Mouse (Mus musculus) midbrain, postnatal 0 days (tissue): Measurements from ENCODE around the gene Ntrk3. TPM values are rescaled to one million over a fixed set of nuclear protein-coding genes. Genes with fewer than 3 reads are reported as not detected.

Experiments
- ATAC-seq: fragments of 200-750 bp; cut with Nextera tagmentation; 2 replicates; pipeline ENCODE4 v1.8.0; 2017; ENCODE audit warnings: moderate number of reproducible peaks, mild to moderate bottlenecking, moderate TSS enrichment, moderate library complexity; ENCODE audit not compliant: low FRiP score
- DNase-seq: peaks from one replicate; pipeline ENCODE4 v3.0.0-alpha.2; 2015; ENCODE audit warnings: low spot score
- H3K27ac ChIP-seq: fragments of 300-500 bp; sonication (generic); 2 replicates; pipeline ENCODE4 v1.5.1; 2014; ENCODE audit warnings: low read depth, mild to moderate bottlenecking, low read length, mixed read lengths
- H3K27me3 ChIP-seq: fragments of 300-500 bp; sonication (generic); 2 replicates; pipeline ENCODE4 v1.6.1; 2014; ENCODE audit warnings: low read length, control low read depth, mixed read lengths; ENCODE audit not compliant: insufficient read depth
- H3K36me3 ChIP-seq: fragments of 300-500 bp; sonication (generic); 2 replicates; pipeline ENCODE4 v1.6.1; 2014; ENCODE audit warnings: low read length, control low read depth, mixed read lengths; ENCODE audit not compliant: insufficient read depth
- H3K4me1 ChIP-seq: fragments of 300-500 bp; sonication (generic); 2 replicates; pipeline ENCODE4 v1.6.1; 2014; ENCODE audit warnings: mild to moderate bottlenecking, control low read depth, antibody characterized with exemption, low read length, mixed read lengths; ENCODE audit not compliant: insufficient read depth
- H3K4me2 ChIP-seq: fragments of 300-500 bp; sonication (generic); 2 replicates; pipeline ENCODE4 v1.6.1; 2014; ENCODE audit warnings: low read depth, mild to moderate bottlenecking, low read length, mixed read lengths; ENCODE audit not compliant: poor library complexity, severe bottlenecking
- H3K4me3 ChIP-seq: fragments of 300-500 bp; sonication (generic); 2 replicates; pipeline ENCODE4 v1.5.1; 2014; ENCODE audit warnings: low read depth, mild to moderate bottlenecking, low read length, moderate library complexity
- H3K9ac ChIP-seq: fragments of 300-500 bp; sonication (generic); replicated peaks from 2 replicates; pipeline ENCODE4 v1.6.1; 2014; ENCODE audit warnings: mild to moderate bottlenecking, low read length, moderate library complexity, mixed read lengths; ENCODE audit not compliant: poor library complexity, severe bottlenecking
- H3K9me3 ChIP-seq: fragments of 300-500 bp; sonication (generic); 2 replicates; pipeline ENCODE4 v1.6.1; 2016; ENCODE audit warnings: low read length, control low read depth
- CTCF ChIP-seq: IDR thresholded peaks from 2 replicates; pipeline ENCODE4 v1.5.1; 2016; ENCODE audit warnings: antibody characterized with exemption, mild to moderate bottlenecking
- WGBS: fragments of 180-500 bp; shearing (Covaris S2); extraction: QIAGEN DNeasy Blood & Tissue Kit; methylation state at CpG from one replicate; pipeline ENCODE4 v1.1.7; 2014; 5-methylcytosine and 5-hydroxymethylcytosine counted together
- polyA plus RNA-seq: library from polyadenylated mRNA; unstranded; fragments of >200 nt; fragmentation: Nextera tagmentation; extraction: Ambion mirVana; gene quantifications from 2 replicates; pipeline ENCODE4 v1.2.1, GENCODE M21; 2015
- total RNA-seq: library from RNA; depleted of rRNA; stranded (reverse); fragments of >200 nt; gene quantifications from 2 replicates; pipeline ENCODE4 v1.2.3, GENCODE M21; 2014

Ntrk3 gene
- total and polyA plus RNA-seq, 2 experiments from 2014 or later: 26.0 to 101 TPM

GRCm38 (mm10) chr7:78595895-78596294, 141.9 kb downstream of the Ntrk3 start:
- Histone ChIP-seq H3K36me3 (no peaks in the 10 kb centered on the region), H3K27me3 (0 out of 2 replicates have a peak, but pooled peaks cover 4% of the 10 kb centered on the region), H3K4me3 (no peak overlapping the region), H3K27ac (no peak overlapping the region), H3K4me2 (no peak overlapping the region), H3K9ac (no peak overlapping the region), H3K9me3 (no peaks in the 10 kb centered on the region), H3K4me1 (no peaks in the 10 kb centered on the region)
- 3% methylated on average over 4 of the region's 4 CpGs for WGBS
- peak; percentile 63 for ATAC-seq
- TF ChIP-seq CTCF: peak; percentile 98
- peak; percentile 80 for DNase-seq

- 78% methylated on average over 4 of the region's 4 CpGs for WGBS
- no peak overlapping the region for H3K4me2 ChIP-seq
- H3K9me3 ChIP-seq: no peaks in the 10 kb centered on the region
- TF ChIP-seq CTCF: no peak
- no peak overlapping the region for H3K4me3 ChIP-seq
- no peak overlapping the region for H3K27ac ChIP-seq
- DNase-seq (no peak), ATAC-seq (no peak)
- H3K9ac ChIP-seq: no peak overlapping the region
- no peaks in the 10 kb centered on the region for H3K4me1 ChIP-seq
- 0 out of 2 replicates have a peak, but pooled peaks cover 4% of the 10 kb centered on the region for H3K27me3 ChIP-seq
- H3K36me3 ChIP-seq: no peaks in the 10 kb centered on the region
Measured at GRCm38 (mm10) chr7:78592948-78593347, 144.9 kb downstream of the Ntrk3 start.

- H3K27ac ChIP-seq: no peak overlapping the region
- H3K4me3 ChIP-seq: no peak overlapping the region
- H3K4me1 ChIP-seq: no peaks in the 10 kb centered on the region
- no peak overlapping the region for H3K9ac ChIP-seq
- ATAC-seq (no peak), DNase-seq (no peak)
- H3K4me2 ChIP-seq: no peak overlapping the region
- H3K27me3 ChIP-seq: 0 out of 2 replicates have a peak, but pooled peaks cover 4% of the 10 kb centered on the region
- WGBS: 84% methylated on average over 1 of the region's 1 CpGs
- H3K9me3 ChIP-seq: no peaks in the 10 kb centered on the region
- no peaks in the 10 kb centered on the region for H3K36me3 ChIP-seq
- TF ChIP-seq CTCF: no peak
Measured at GRCm38 (mm10) chr7:78592172-78592571, 145.6 kb downstream of the Ntrk3 start.

- Histone ChIP-seq H3K9ac (no peak overlapping the region), H3K4me2 (no peak overlapping the region), H3K36me3 (no peaks in the 10 kb centered on the region), H3K9me3 (no peaks in the 10 kb centered on the region), H3K4me3 (no peak overlapping the region), H3K27ac (no peak overlapping the region), H3K27me3 (0 out of 2 replicates have a peak, but pooled peaks cover 4% of the 10 kb centered on the region), H3K4me1 (no peaks in the 10 kb centered on the region)
- WGBS: 76% methylated on average over 7 of the region's 7 CpGs
- ATAC-seq (no peak), DNase-seq (no peak)
- no peak for TF ChIP-seq CTCF
Measured at GRCm38 (mm10) chr7:78589766-78590165, 148.0 kb downstream of the Ntrk3 start.

GRCm38 (mm10) chr7:78586800-78587199, 151.0 kb downstream of the Ntrk3 start:
- peak; percentile 66 for TF ChIP-seq CTCF
- no peak overlapping the region for H3K4me3 ChIP-seq
- H3K36me3 ChIP-seq: no peaks in the 10 kb centered on the region
- H3K27ac ChIP-seq: no peak overlapping the region
- no peaks in the 10 kb centered on the region for H3K4me1 ChIP-seq
- no peak overlapping the region for H3K9ac ChIP-seq
- no peaks in the 10 kb centered on the region for H3K9me3 ChIP-seq
- H3K27me3 ChIP-seq: peaks cover 9% of the 10 kb centered on the region; the same call in 1 of the 2 replicates
- no peak overlapping the region for H3K4me2 ChIP-seq
- WGBS: 36% methylated on average over 3 of the region's 3 CpGs
- no peak for ATAC-seq
- peak; percentile 46 for DNase-seq

GRCm38 (mm10) chr7:78585960-78586359, 151.9 kb downstream of the Ntrk3 start:
- 44% methylated on average over 7 of the region's 7 CpGs for WGBS
- peaks cover 10% of the 10 kb centered on the region; the same call in 1 of the 2 replicates for H3K27me3 ChIP-seq
- no peak overlapping the region for H3K4me2 ChIP-seq
- H3K4me1 ChIP-seq: no peaks in the 10 kb centered on the region
- ATAC-seq: no peak
- H3K9me3 ChIP-seq: no peaks in the 10 kb centered on the region
- no peak overlapping the region for H3K9ac ChIP-seq
- H3K27ac ChIP-seq: no peak overlapping the region
- no peak for TF ChIP-seq CTCF
- H3K36me3 ChIP-seq: no peaks in the 10 kb centered on the region
- no peak overlapping the region for H3K4me3 ChIP-seq
- no peak for DNase-seq
